Mouse (Mus musculus) spleen, postnatal 14 days (tissue): ENCODE measurements around the gene Mipep.

Experiments used
- DNase-seq, 2 experiments: peaks; one replicate each; pipeline ENCODE4 v3.0.0; 2021 to 2022; ENCODE audit warnings: low spot score in 2 of 2

Gene Mipep

GRCm38 (mm10) chr14:60784427-60785315 lies at the start of gene Mipep:
Mipep (plus strand) TSS chr14:60784573.
- DNase-seq = peak; percentile 70 to 80

GRCm38 (mm10) chr14:60735206-60735605 lies 49.2 kb upstream of the Mipep start:
- DNase-seq = no peak

GRCm38 (mm10) chr14:60735848-60736547 lies 48.4 kb upstream of the Mipep start:
- DNase-seq = no peak

GRCm38 (mm10) chr14:60736591-60737192 lies 47.7 kb upstream of the Mipep start:
- peak in 1 of 2 experiments; percentile 50 for DNase-seq

GRCm38 (mm10) chr14:60737202-60737611 lies 47.2 kb upstream of the Mipep start:
- DNase-seq = no peak

- DNase-seq = no peak
These were observed 45.9 kb upstream of the Mipep start for GRCm38 (mm10) chr14:60738434-60738938.

GRCm38 (mm10) chr14:60739155-60739554 lies 45.2 kb upstream of the Mipep start:
- DNase-seq = no peak

- no peak for DNase-seq
These were observed 44.8 kb upstream of the Mipep start for GRCm38 (mm10) chr14:60739616-60740015.

- no peak for DNase-seq
These were observed 43.9 kb upstream of the Mipep start for GRCm38 (mm10) chr14:60740507-60740906.

GRCm38 (mm10) chr14:60741033-60741432 lies 43.3 kb upstream of the Mipep start:
- DNase-seq = no peak

GRCm38 (mm10) chr14:60741490-60741981 lies 42.8 kb upstream of the Mipep start:
- no peak for DNase-seq

GRCm38 (mm10) chr14:60743681-60744080 lies 40.7 kb upstream of the Mipep start:
- DNase-seq = no peak

GRCm38 (mm10) chr14:60745201-60745600 lies 39.2 kb upstream of the Mipep start:
- DNase-seq = no peak

- no peak for DNase-seq
These were observed 38.2 kb upstream of the Mipep start for GRCm38 (mm10) chr14:60746141-60746540.

GRCm38 (mm10) chr14:60747154-60747870 lies 37.1 kb upstream of the Mipep start:
- DNase-seq = no peak

- DNase-seq = no peak
These were observed 34.5 kb upstream of the Mipep start for GRCm38 (mm10) chr14:60749880-60750279.

- no peak for DNase-seq
These were observed 32.8 kb upstream of the Mipep start for GRCm38 (mm10) chr14:60751581-60751980.

GRCm38 (mm10) chr14:60752892-60753800 lies 31.2 kb upstream of the Mipep start:
- DNase-seq = no peak

GRCm38 (mm10) chr14:60753801-60754126 lies 30.6 kb upstream of the Mipep start:
- DNase-seq = no peak

- no peak for DNase-seq
These were observed 29.7 kb upstream of the Mipep start for GRCm38 (mm10) chr14:60754656-60755055.
